Mouse (Mus musculus): ENCODE results near the gene Rtn4r. TPM values are rescaled to one million over a fixed set of nuclear protein-coding genes. Genes with fewer than 3 reads are reported as not detected.
"Not testable (repeated sequence)": the region's sequence is repeated elsewhere in the genome, so short reads cannot be mapped to it uniquely, and the experiment has no call there.

The Rtn4r gene
- polyA plus RNA-seq, 1 experiment from 2014 or later = 3.2 TPM

DNA sequence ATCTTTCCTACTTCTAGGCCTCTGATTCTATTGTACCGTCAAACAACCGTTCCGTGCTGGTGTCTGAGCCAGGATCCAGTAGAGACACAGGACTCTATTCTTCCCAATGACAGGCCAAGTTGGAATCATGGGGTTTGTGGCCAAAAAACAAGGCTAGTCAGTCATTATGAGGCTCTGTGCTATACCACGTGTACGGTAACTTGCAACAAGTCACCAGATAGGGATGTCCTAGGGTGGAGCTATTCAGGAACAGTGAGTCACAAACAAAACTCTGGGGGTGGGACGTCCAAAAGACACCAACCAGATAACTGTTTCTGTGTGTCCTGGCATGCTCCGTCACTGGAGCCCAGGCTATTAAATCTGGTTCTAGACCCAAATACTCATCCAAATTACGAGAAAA, 55.3 kb downstream of the Rtn4r start:
- no peak overlapping the region for H3K4me2 ChIP-seq (ENCODE audit: low read depth, low read length, severe bottlenecking)
- no peaks in the 10 kb centered on the region for H3K9me3 ChIP-seq (ENCODE audit: control insufficient read depth, low read length)
- no peak overlapping the region for H3K9ac ChIP-seq (ENCODE audit: low read length)
- H3K4me3 ChIP-seq (ENCODE audit: low read depth, low read length) = no peak overlapping the region
- H3K4me1 ChIP-seq (replicated peaks; ENCODE audit: control insufficient read depth, insufficient read depth, low read length) = no peaks in the 10 kb centered on the region
- 88% methylated on average over 8 of the region's 8 CpGs for WGBS
- no peaks in the 10 kb centered on the region for H3K36me3 ChIP-seq (ENCODE audit: control insufficient read depth, insufficient read depth, low read length)
- no peaks in the 10 kb centered on the region for H3K27me3 ChIP-seq (ENCODE audit: control insufficient read depth, insufficient read depth, low read length)
- ATAC-seq (replicated peaks; ENCODE audit: low FRiP score) (no peak), DNase-seq (ENCODE audit: low spot score) (no peak)
- no peak overlapping the region for H3K27ac ChIP-seq (ENCODE audit: low read depth, low read length)

DNA sequence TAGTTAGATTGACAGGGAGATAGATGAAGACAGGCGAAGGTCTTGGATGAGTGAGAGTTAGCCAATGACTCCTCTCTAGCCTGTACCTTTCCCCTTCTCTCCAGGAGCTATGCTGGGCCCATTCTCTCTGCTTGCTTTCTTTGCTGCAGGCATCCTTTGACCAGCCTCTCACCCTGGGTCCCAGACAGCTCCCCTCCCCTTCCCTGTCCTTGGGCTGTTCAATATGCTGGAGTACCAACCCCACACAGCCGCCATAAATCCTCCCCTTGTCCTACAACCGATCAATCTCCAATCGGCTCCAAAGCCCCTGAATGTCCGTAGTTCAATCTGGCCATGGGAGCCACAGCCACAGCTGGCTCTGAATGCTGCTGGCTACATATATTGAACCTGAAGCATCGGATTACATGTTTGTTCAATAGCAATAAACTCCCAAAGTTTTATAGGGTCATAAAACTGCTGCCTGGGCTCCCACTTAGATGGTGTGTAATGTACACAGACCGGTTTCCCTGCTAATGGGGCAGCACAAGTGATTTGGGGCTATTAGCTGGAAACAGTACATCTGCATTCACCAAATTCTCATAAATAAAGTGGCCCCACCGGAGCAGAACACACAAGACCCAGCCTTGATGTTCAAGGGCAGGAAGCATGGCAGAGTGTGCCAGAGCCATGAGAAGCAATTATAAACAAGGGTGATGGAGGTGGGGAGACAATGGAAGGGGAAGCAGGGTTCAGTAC, 58.4 kb downstream of the Rtn4r start:
- ATAC-seq (replicated peaks; ENCODE audit: low FRiP score) = no peak
- Histone ChIP-seq H3K27ac (ENCODE audit: low read depth, low read length) (no peak overlapping the region), H3K9me3 (ENCODE audit: control insufficient read depth, low read length) (no peaks in the 10 kb centered on the region), H3K4me2 (ENCODE audit: low read depth, low read length, severe bottlenecking) (no peak overlapping the region), H3K36me3 (ENCODE audit: control insufficient read depth, insufficient read depth, low read length) (no peaks in the 10 kb centered on the region), H3K4me1 (replicated peaks; ENCODE audit: control insufficient read depth, insufficient read depth, low read length) (no peaks in the 10 kb centered on the region), H3K4me3 (ENCODE audit: low read depth, low read length) (no peak overlapping the region), H3K27me3 (ENCODE audit: control insufficient read depth, insufficient read depth, low read length) (no peaks in the 10 kb centered on the region), H3K9ac (ENCODE audit: low read length) (no peak overlapping the region)
- DNase-seq (ENCODE audit: low spot score) = no peak
- 85% methylated on average over 8 of the region's 8 CpGs for WGBS

GRCm38 (mm10) chr16:18186798-18187197, 59.4 kb downstream of the Rtn4r start:
- H3K4me1 ChIP-seq (replicated peaks; ENCODE audit: control insufficient read depth, insufficient read depth, low read length) = no peaks in the 10 kb centered on the region
- ATAC-seq (replicated peaks; ENCODE audit: low FRiP score) = no peak
- H3K4me2 ChIP-seq (ENCODE audit: low read depth, low read length, severe bottlenecking) = no peak overlapping the region
- H3K9ac ChIP-seq (ENCODE audit: low read length) = no peak overlapping the region
- H3K4me3 ChIP-seq (ENCODE audit: low read depth, low read length) = no peak overlapping the region
- DNase-seq (ENCODE audit: low spot score) = no peak
- no peaks in the 10 kb centered on the region for H3K9me3 ChIP-seq (ENCODE audit: control insufficient read depth, low read length)
- H3K27me3 ChIP-seq (ENCODE audit: control insufficient read depth, insufficient read depth, low read length) = no peaks in the 10 kb centered on the region
- 84% methylated on average over 4 of the region's 4 CpGs for WGBS
- no peaks in the 10 kb centered on the region for H3K36me3 ChIP-seq (ENCODE audit: control insufficient read depth, insufficient read depth, low read length)
- H3K27ac ChIP-seq (ENCODE audit: low read depth, low read length) = no peak overlapping the region

DNA sequence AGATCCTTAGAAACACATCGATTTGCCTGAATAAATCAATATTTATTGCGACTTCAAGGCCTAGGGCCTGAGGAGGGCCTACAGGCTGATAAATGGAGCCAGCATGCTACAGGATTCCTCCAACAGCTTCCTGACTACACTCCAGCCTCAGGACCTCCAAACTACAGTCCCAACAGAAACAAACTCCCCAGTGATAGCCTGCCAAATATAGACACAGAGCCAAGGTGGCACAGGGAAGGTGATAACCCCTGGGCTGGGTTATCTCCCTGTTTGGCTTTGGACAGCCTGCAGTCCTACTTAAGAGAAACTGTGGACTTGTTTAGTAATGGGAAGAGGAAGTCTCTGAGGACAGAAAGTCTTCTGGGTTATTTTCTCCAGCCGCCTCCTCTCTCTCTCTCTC, 59.8 kb downstream of the Rtn4r start:
- H3K9ac ChIP-seq (ENCODE audit: low read length) = no peak overlapping the region
- no peaks in the 10 kb centered on the region for H3K4me1 ChIP-seq (replicated peaks; ENCODE audit: control insufficient read depth, insufficient read depth, low read length)
- H3K4me3 ChIP-seq (ENCODE audit: low read depth, low read length) = no peak overlapping the region
- no peak overlapping the region for H3K27ac ChIP-seq (ENCODE audit: low read depth, low read length)
- DNase-seq (ENCODE audit: low spot score) (no peak), ATAC-seq (replicated peaks; ENCODE audit: low FRiP score) (no peak)
- no peaks in the 10 kb centered on the region for H3K27me3 ChIP-seq (ENCODE audit: control insufficient read depth, insufficient read depth, low read length)
- no peaks in the 10 kb centered on the region for H3K9me3 ChIP-seq (ENCODE audit: control insufficient read depth, low read length)
- 96% methylated on average over 3 of the region's 3 CpGs for whole genome bisulfite sequencing
- H3K36me3 ChIP-seq (ENCODE audit: control insufficient read depth, insufficient read depth, low read length) = no peaks in the 10 kb centered on the region
- no peak overlapping the region for H3K4me2 ChIP-seq (ENCODE audit: low read depth, low read length, severe bottlenecking)

- no peak overlapping the region for H3K9ac ChIP-seq (ENCODE audit: low read length)
- no peaks in the 10 kb centered on the region for H3K36me3 ChIP-seq (ENCODE audit: control insufficient read depth, insufficient read depth, low read length)
- H3K27ac ChIP-seq (ENCODE audit: low read depth, low read length) = no peak overlapping the region
- no peaks in the 10 kb centered on the region for H3K4me1 ChIP-seq (replicated peaks; ENCODE audit: control insufficient read depth, insufficient read depth, low read length)
- H3K9me3 ChIP-seq (ENCODE audit: control insufficient read depth, low read length) = no peaks in the 10 kb centered on the region
- no peak overlapping the region for H3K4me2 ChIP-seq (ENCODE audit: low read depth, low read length, severe bottlenecking)
- ATAC-seq (replicated peaks; ENCODE audit: low FRiP score) = no peak
- H3K27me3 ChIP-seq (ENCODE audit: control insufficient read depth, insufficient read depth, low read length) = no peaks in the 10 kb centered on the region
- DNase-seq (ENCODE audit: low spot score) = no peak
- H3K4me3 ChIP-seq (ENCODE audit: low read depth, low read length) = no peak overlapping the region
- 87% methylated on average over 2 of the region's 2 CpGs for WGBS
Observed at GRCm38 (mm10) chr16:18191006-18191405, 63.6 kb downstream of the Rtn4r start.

DNA sequence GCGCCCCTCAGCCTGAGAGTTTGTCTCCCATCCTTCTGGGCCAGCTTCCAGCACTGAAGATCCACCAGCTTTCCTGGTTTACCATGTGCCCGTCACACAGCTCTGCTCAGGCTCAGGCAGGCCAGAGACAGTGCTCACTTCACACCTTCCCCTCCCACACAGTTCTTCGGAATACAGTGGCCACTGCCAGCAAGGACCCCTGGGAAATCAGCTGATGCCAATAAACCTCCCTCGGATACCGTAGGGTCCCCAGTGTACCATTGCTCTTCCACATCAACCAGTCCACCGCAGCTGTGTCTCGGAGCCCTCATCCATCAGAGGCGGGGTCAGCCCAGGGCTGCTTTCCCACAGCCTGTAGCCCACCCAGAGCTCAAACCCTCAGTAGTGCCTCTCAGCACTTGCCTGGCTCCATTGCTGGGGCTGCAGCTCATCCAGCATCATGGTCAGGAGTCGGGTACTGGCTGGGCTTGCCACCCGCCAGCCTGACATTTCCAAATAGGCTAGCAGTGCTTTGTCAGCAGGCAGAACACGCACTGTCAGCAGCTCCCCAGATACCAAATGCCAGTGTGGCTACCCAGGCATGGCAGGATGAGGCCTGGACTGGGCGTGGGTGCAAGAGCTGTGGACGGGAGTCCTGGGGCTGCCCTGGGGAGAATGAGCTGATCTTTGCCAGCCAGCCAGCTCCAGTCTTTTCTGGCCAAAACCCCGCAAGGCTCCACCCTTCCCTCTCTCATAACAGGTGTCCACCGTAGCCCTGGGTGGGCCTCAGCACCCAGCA, 67.0 kb downstream of the Rtn4r start:
- no peaks in the 10 kb centered on the region for H3K9me3 ChIP-seq (ENCODE audit: control insufficient read depth, low read length)
- no peak for DNase-seq (ENCODE audit: low spot score)
- H3K27me3 ChIP-seq (ENCODE audit: control insufficient read depth, insufficient read depth, low read length) = no peaks in the 10 kb centered on the region
- no peaks in the 10 kb centered on the region for H3K36me3 ChIP-seq (ENCODE audit: control insufficient read depth, insufficient read depth, low read length)
- H3K4me2 ChIP-seq (ENCODE audit: low read depth, low read length, severe bottlenecking) = no peak overlapping the region
- H3K27ac ChIP-seq (ENCODE audit: low read depth, low read length) = no peak overlapping the region
- H3K9ac ChIP-seq (ENCODE audit: low read length) = no peak overlapping the region
- no peak overlapping the region for H3K4me3 ChIP-seq (ENCODE audit: low read depth, low read length)
- H3K4me1 ChIP-seq (replicated peaks; ENCODE audit: control insufficient read depth, insufficient read depth, low read length) = peaks cover 4% of the 10 kb centered on the region; the same call in 1 of the 2 replicates
- 83% methylated on average over 15 of the region's 15 CpGs for WGBS
- no peak for ATAC-seq (replicated peaks; ENCODE audit: low FRiP score)

DNA sequence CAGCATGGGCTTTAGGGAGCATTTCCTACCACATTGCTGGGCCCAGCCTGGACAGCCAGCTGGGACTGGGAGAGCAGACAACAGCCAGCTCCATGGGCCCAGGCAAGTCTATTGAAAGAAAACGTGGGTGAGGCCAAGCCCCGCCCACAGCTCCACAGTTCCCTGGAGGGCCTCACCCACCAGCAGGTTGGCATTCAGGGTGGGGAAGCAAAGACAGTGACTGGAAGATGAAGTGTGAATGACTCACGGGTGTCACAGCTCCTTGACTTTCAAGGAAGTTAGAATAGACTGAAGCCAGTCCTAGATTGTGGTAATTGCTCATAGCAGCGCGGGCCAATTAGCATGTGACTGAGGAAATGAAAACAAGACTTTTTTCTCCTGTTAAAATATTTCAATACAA, 67.6 kb downstream of the Rtn4r start:
- Histone ChIP-seq H3K27me3 (ENCODE audit: control insufficient read depth, insufficient read depth, low read length) (no peaks in the 10 kb centered on the region), H3K36me3 (ENCODE audit: control insufficient read depth, insufficient read depth, low read length) (no peaks in the 10 kb centered on the region), H3K9me3 (ENCODE audit: control insufficient read depth, low read length) (no peaks in the 10 kb centered on the region), H3K4me1 (replicated peaks; ENCODE audit: control insufficient read depth, insufficient read depth, low read length) (peaks cover 4% of the 10 kb centered on the region; the same call in 1 of the 2 replicates), H3K9ac (ENCODE audit: low read length) (no peak overlapping the region), H3K4me3 (ENCODE audit: low read depth, low read length) (no peak overlapping the region), H3K27ac (ENCODE audit: low read depth, low read length) (no peak overlapping the region), H3K4me2 (ENCODE audit: low read depth, low read length, severe bottlenecking) (no peak overlapping the region)
- DNase-seq (ENCODE audit: low spot score) (no peak), ATAC-seq (replicated peaks; ENCODE audit: low FRiP score) (no peak)
- WGBS = 60% methylated on average over 5 of the region's 5 CpGs

- not testable (repeated sequence) for H3K4me3 ChIP-seq (ENCODE audit: low read depth, low read length); H3K9me3 ChIP-seq (ENCODE audit: control insufficient read depth, low read length); H3K9ac ChIP-seq (ENCODE audit: low read length); H3K27me3 ChIP-seq (ENCODE audit: control insufficient read depth, insufficient read depth, low read length); H3K4me2 ChIP-seq (ENCODE audit: low read depth, low read length, severe bottlenecking); DNase-seq (ENCODE audit: low spot score); H3K27ac ChIP-seq (ENCODE audit: low read depth, low read length); H3K4me1 ChIP-seq (replicated peaks; ENCODE audit: control insufficient read depth, insufficient read depth, low read length); ATAC-seq (replicated peaks; ENCODE audit: low FRiP score); H3K36me3 ChIP-seq (ENCODE audit: control insufficient read depth, insufficient read depth, low read length)
- WGBS = 46% methylated on average over 3 of the region's 3 CpGs
Observed at GRCm38 (mm10) chr16:18195561-18195960, 68.1 kb downstream of the Rtn4r start.
